Mouse (Mus musculus) liver, embryonic 14.5 days (tissue): ENCODE data around the gene Zfp36l1. TPM values are rescaled to one million over a fixed set of nuclear protein-coding genes. Genes with fewer than 3 reads are reported as not detected.

Source experiments
- ATAC-seq: fragments of 200-750 bp; cut with Nextera tagmentation; 2 replicates; pipeline ENCODE4 v1.8.0; 2017; ENCODE audit warnings: moderate number of reproducible peaks, mild to moderate bottlenecking, moderate library complexity; ENCODE audit not compliant: insufficient read depth
- DNase-seq, 3 experiments: peaks; one replicate each; pipeline ENCODE4 v3.0.0-alpha.2; 2012 to 2013; ENCODE audit warnings: low read depth in 3 of 3, low spot score in 3 of 3
- H3K27ac ChIP-seq: fragments of 300-500 bp; sonication (generic); 2 replicates; pipeline ENCODE4 v1.5.1; 2014; ENCODE audit warnings: moderate library complexity, mild to moderate bottlenecking, control low read depth, inconsistent platforms
- H3K27me3 ChIP-seq: fragments of 300-500 bp; sonication (generic); 2 replicates; pipeline ENCODE4 v1.6.1; 2014; ENCODE audit warnings: mild to moderate bottlenecking, low read length, moderate library complexity; ENCODE audit not compliant: control insufficient read depth, insufficient read depth
- H3K36me3 ChIP-seq: fragments of 300-500 bp; sonication (generic); replicated peaks from 2 replicates; pipeline ENCODE4 v1.6.1; 2014; ENCODE audit warnings: low read depth; ENCODE audit not compliant: control insufficient read depth, insufficient read depth
- H3K4me1 ChIP-seq, 2 experiments: fragments of 200-500 bp in 1 of 2; fragments of 300-500 bp in 1 of 2; sonication (generic) in 1 of 2; replicated peaks; 2 replicates each; pipeline ENCODE4 v1.6.1; 2012 to 2014; ENCODE audit warnings: antibody characterized with exemption in 1 of 2, inconsistent platforms in 1 of 2, low read length in 1 of 2; ENCODE audit not compliant: control insufficient read depth in 2 of 2, insufficient read depth in 2 of 2
- H3K4me2 ChIP-seq: fragments of 300-500 bp; sonication (generic); 2 replicates; pipeline ENCODE4 v1.6.1; 2014; ENCODE audit warnings: low read depth, mild to moderate bottlenecking, control low read depth, moderate library complexity
- H3K4me3 ChIP-seq, 2 experiments: fragments of 200-500 bp in 1 of 2; fragments of 300-500 bp in 1 of 2; sonication (generic) in 1 of 2; 2 replicates each; pipeline ENCODE4 v1.5.1; 2012 to 2014; ENCODE audit warnings: low read depth in 2 of 2, low read length in 2 of 2, mild to moderate bottlenecking in 2 of 2, control low read depth in 1 of 2, inconsistent platforms in 1 of 2, moderate library complexity in 1 of 2; ENCODE audit not compliant: insufficient read depth in 1 of 2
- H3K9ac ChIP-seq: fragments of 300-500 bp; sonication (generic); replicated peaks from 2 replicates; pipeline ENCODE4 v1.6.1; 2014; ENCODE audit warnings: mild to moderate bottlenecking, control low read depth, moderate library complexity
- H3K9me3 ChIP-seq: fragments of 300-500 bp; sonication (generic); 2 replicates; pipeline ENCODE4 v1.6.1; 2016; ENCODE audit warnings: low read length, mixed read lengths; ENCODE audit not compliant: control insufficient read depth
- CTCF ChIP-seq: IDR thresholded peaks from 2 replicates; pipeline ENCODE4 v1.5.1; 2016; ENCODE audit warnings: antibody characterized with exemption, low read depth, control low read depth
- EP300 ChIP-seq: IDR thresholded peaks from 2 replicates; pipeline ENCODE4 v1.6.1; 2016; ENCODE audit warnings: antibody characterized with exemption, low read depth
- WGBS: fragments of 180-500 bp; shearing (Covaris S2); extraction: QIAGEN DNeasy Blood & Tissue Kit; methylation state at CpG from one replicate; pipeline ENCODE4 v1.1.7; 2014; ENCODE audit not compliant: insufficient replicate concordance; 5-methylcytosine and 5-hydroxymethylcytosine counted together
- polyA plus RNA-seq, 2 experiments: library from polyadenylated mRNA; depleted of rRNA in 1 of 2; stranded (reverse) in 1 of 2; unstranded in 1 of 2; fragments of >200 nt; fragmentation: Nextera tagmentation in 1 of 2; extraction: Ambion mirVana in 1 of 2; gene quantifications; 2 replicates each; pipeline versions ENCODE4 v1.2.1 to v1.2.3; 2012 to 2014

Zfp36l1 gene
- polyA plus RNA-seq, 2 experiments, result 19.4 to 22.7 TPM

- DNase-seq (no peak), ATAC-seq (no peak)
- Histone ChIP-seq H3K4me2 (no peak overlapping the region), H3K4me1 (peaks cover 7 to 21% of the 10 kb centered on the region in 2 experiments), H3K9ac (no peak overlapping the region), H3K27ac (no peak overlapping the region), H3K27me3 (no peaks in the 10 kb centered on the region), H3K36me3 (no peaks in the 10 kb centered on the region), H3K4me3 (no peak overlapping the region), H3K9me3 (no peaks in the 10 kb centered on the region)
- TF ChIP-seq EP300 (no peak), CTCF (no peak)
- 74% methylated on average over 12 of the region's 12 CpGs for WGBS
Measured at GRCm38 (mm10) chr12:80136264-80136930, 23.6 kb upstream of the Zfp36l1 start.

DNA sequence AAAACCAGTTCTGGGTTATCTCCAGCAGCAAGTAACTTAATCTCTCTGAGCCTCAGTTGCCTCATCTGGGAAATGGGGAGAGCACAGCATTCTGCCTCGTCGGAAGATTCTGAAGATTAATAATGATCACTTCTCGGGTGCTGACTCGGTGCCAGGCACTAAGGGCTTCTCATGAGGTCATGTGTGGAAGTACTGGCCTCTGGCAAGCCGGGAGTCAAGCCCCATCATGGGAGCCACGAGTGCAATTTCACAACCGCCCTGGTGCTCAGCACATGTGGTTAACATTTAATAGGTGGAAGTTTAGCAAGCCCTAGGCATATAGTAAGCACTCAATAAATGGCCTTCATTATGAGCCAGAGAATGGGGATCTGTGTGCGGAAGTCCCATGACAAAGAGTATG lies 22.4 kb upstream of the Zfp36l1 start:
- Histone ChIP-seq H3K27ac (no peak overlapping the region), H3K4me2 (no peak overlapping the region), H3K4me3 (no peak overlapping the region), H3K27me3 (no peaks in the 10 kb centered on the region), H3K9ac (no peak overlapping the region), H3K4me1 (peaks cover 14 to 25% of the 10 kb centered on the region in 2 experiments), H3K9me3 (no peaks in the 10 kb centered on the region), H3K36me3 (no peaks in the 10 kb centered on the region)
- ATAC-seq, result no peak
- 62% methylated on average over 8 of the region's 8 CpGs for WGBS
- no peak for TF ChIP-seq EP300
- no peak for DNase-seq

DNA sequence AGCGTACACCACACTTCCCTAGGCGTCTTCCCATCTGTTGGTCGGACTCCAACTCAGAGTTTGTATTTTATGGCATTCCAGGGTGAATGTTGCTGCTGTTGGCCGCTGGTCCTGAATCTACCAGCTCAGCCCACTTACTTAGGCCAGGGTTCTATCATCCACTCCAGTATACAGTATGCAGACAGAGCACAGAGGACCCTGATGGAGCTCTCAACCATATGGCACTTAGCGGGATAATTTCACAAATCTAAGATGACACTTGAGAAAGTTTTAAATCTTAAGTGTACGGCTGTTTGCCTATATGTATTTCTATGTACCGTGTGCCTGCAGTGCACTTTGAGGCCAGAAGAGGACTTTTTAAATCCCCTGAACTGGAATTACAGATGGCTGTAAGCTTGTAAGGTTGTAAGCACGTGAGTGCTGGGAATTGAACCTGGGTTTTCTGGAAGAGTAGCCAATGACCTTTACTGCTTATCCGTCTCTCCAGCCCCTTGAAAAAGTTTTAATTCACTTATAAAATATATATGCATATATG lies 20.3 kb upstream of the Zfp36l1 start:
- H3K4me1 ChIP-seq, result peaks cover 14 to 25% of the 10 kb centered on the region in 2 experiments
- TF ChIP-seq EP300 (no peak), CTCF (no peak)
- 41% methylated on average over 9 of the region's 9 CpGs for WGBS
- no peak for DNase-seq
- H3K27ac ChIP-seq, result no peak overlapping the region
- H3K36me3 ChIP-seq, result no peaks in the 10 kb centered on the region
- H3K9me3 ChIP-seq, result no peaks in the 10 kb centered on the region
- no peak overlapping the region for H3K9ac ChIP-seq
- ATAC-seq, result peak; percentile 22; the same call in 1 of the 2 replicates
- H3K4me3 ChIP-seq, result peak overlapping the region in 1 of 2 experiments; percentile 67; a peak in 2 of 4 replicates
- peak overlapping the region; percentile 89 for H3K4me2 ChIP-seq
- no peaks in the 10 kb centered on the region for H3K27me3 ChIP-seq

DNA sequence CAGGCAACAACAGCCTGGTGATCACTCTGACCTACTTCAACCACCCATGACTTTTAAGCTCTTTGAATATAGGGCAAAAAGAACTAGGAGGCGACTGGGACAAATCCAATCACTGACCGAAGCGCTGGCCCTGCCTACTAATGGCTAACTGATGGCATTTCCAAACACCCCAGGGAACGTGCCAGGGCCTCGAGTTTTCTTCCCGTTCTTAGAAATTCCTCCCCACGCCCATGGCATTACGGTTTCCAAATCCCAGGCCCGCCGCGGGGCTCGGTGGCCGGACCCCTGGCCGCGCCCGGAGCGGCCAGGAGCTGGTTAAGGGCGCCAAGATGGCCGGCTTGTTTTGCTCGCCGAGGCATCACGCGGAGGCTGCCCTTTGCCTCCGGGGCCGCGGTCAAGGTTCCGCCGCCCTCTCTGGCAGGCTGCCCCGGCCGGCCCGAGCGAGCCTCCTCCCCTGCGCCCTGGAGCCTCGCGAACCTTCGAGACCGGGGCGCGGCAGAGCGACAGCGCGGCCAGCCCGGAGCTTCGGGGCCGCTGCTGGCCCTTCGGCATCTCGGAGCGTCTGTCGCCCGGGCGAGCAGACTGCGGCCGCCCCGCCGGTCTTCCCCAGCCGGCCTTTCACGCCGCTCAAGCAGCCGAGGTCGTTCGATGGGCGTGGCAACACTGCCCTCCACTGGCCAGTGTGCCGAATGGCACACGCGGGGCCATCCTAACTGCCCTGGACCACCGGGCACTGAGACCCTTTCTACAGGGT lies 19.6 kb upstream of the Zfp36l1 start:
- Histone ChIP-seq H3K9me3 (no peaks in the 10 kb centered on the region), H3K27me3 (no peaks in the 10 kb centered on the region), H3K36me3 (no peaks in the 10 kb centered on the region; the same call in 1 of the 2 replicates), H3K4me1 (peaks cover 14 to 28% of the 10 kb centered on the region in 2 experiments), H3K9ac (peak overlapping the region; percentile 78), H3K4me3 (peak overlapping the region; percentile 67 to 73), H3K27ac (peak overlapping the region; percentile 70), H3K4me2 (peak overlapping the region; percentile 89)
- DNase-seq, result peak in 2 of 3 experiments; percentile 68 to 74
- peak; percentile 86 for ATAC-seq
- 1% methylated on average over 66 of the region's 66 CpGs for WGBS
- TF ChIP-seq EP300 (no peak; the same call in 1 of the 2 replicates), CTCF (peak; percentile 96)
